Mouse (Mus musculus): ENCODE results near the gene Galk1.

GRCm38 (mm10) chr11:116004186-116004823 lies 8.2 kb downstream of the Galk1 start:
- no peak for TF ChIP-seq CTCF (IDR thresholded peaks at IDR 0.05)
- no peak for TF ChIP-seq EP300 (IDR thresholded peaks at IDR 0.05; ENCODE audit: insufficient read depth, low read depth, low read length)
